Mouse (Mus musculus): ENCODE measurements at regions not wholly inside any gene's neighbourhood (a gene's known extent, or its start where the extent isn't known, plus 50 kb on each side); places are given as distances from the start of the nearest gene placed in this dataset.

GRCm38 (mm10) chr9:101469756-101470155 lies 218.2 kb upstream of the Ppp2r3a start:
- Histone ChIP-seq H3K4me3 (ENCODE audit: control insufficient read depth in 1 of 2, insufficient read depth in 1 of 2, low read depth in 2 of 2, low read length in 2 of 2) (no peak overlapping the region), H3K4me1 (ENCODE audit: control insufficient read depth in 1 of 2, insufficient read depth in 2 of 2, low read length in 2 of 2) (no peaks in the 10 kb centered on the region), H3K79me2 (ENCODE audit: control insufficient read depth, insufficient read depth, low read length, poor library complexity) (no peaks in the 10 kb centered on the region), H3K36me3 (ENCODE audit: control insufficient read depth in 1 of 2, insufficient read depth in 2 of 2, low read length in 2 of 2) (no peaks in the 10 kb centered on the region), H3K27me3 (ENCODE audit: control insufficient read depth in 1 of 2, insufficient read depth in 2 of 2, low read length in 2 of 2) (no peaks in the 10 kb centered on the region), H3K9me3 (replicated peaks; ENCODE audit: insufficient read depth, low read length) (no peaks in the 10 kb centered on the region), H3K9ac (ENCODE audit: control insufficient read depth, low read depth, low read length, poor library complexity, severe bottlenecking) (no peak overlapping the region), H3K27ac (ENCODE audit: control insufficient read depth, low read depth, low read length) (no peak overlapping the region)
- DNase-seq (ENCODE audit: low read depth, low spot score): peak; percentile 1
- TF ChIP-seq BHLHE40 (IDR thresholded peaks at IDR 0.05; ENCODE audit: borderline replicate concordance, low read depth, low read length): no peak
- no peak for TF ChIP-seq ZKSCAN1 (IDR thresholded peaks at IDR 0.05; ENCODE audit: low read depth, low read length)
- no peak for TF ChIP-seq ETS1 (IDR thresholded peaks at IDR 0.05; ENCODE audit: low read depth, low read length)

- TF ChIP-seq EP300 (IDR thresholded peaks at IDR 0.05; ENCODE audit: low read depth in 1 of 2, low read length in 2 of 2): no peak
- TF ChIP-seq MEF2A (IDR thresholded peaks at IDR 0.05; ENCODE audit: extremely low read depth, insufficient replicate concordance, low read depth, low read length, poor library complexity, severe bottlenecking): no peak
- TF ChIP-seq SIN3A (IDR thresholded peaks at IDR 0.05; ENCODE audit: low read length): no peak
- no peak for TF ChIP-seq MYB (IDR thresholded peaks at IDR 0.05; ENCODE audit: low read depth, low read length)
- TF ChIP-seq CTCF (IDR thresholded peaks at IDR 0.05 in 2 of 3, conservative IDR thresholded peaks at IDR 0.05 in 1 of 3; ENCODE audit: control insufficient read depth in 1 of 3, insufficient read depth in 1 of 3, low read depth in 2 of 3, low read length in 3 of 3, poor library complexity in 1 of 3, severe bottlenecking in 1 of 3): no peak
- no peak for TF ChIP-seq CHD1 (IDR thresholded peaks at IDR 0.05; ENCODE audit: low read depth, low read length)
- TF ChIP-seq CHD2 (IDR thresholded peaks at IDR 0.05; ENCODE audit: low read length): no peak
- TF ChIP-seq TCF12 (IDR thresholded peaks at IDR 0.05; ENCODE audit: low read depth, low read length): no peak
- TF ChIP-seq ZC3H11A (IDR thresholded peaks at IDR 0.05; ENCODE audit: low read depth, low read length): no peak
- no peak for TF ChIP-seq NELFE (IDR thresholded peaks at IDR 0.05; ENCODE audit: low read depth, low read length)
- TF ChIP-seq RCOR1 (IDR thresholded peaks at IDR 0.05; ENCODE audit: low read depth, low read length): no peak
- no peak for TF ChIP-seq ZNF384 (IDR thresholded peaks at IDR 0.05; ENCODE audit: low read depth, low read length)
- TF ChIP-seq SMC3 (IDR thresholded peaks at IDR 0.05; ENCODE audit: low read depth, low read length): no peak
- TF ChIP-seq MXI1 (IDR thresholded peaks at IDR 0.05; ENCODE audit: low read depth, low read length): no peak
- no peak for TF ChIP-seq GABPA (IDR thresholded peaks at IDR 0.05; ENCODE audit: low read depth, low read length)
- no peaks in the 10 kb centered on the region for H3K9me3 ChIP-seq (replicated peaks; ENCODE audit: insufficient read depth, low read length)
Measured at GRCm38 (mm10) chr9:101464727-101465427, 213.3 kb upstream of the Ppp2r3a start.

More at GRCm38 (mm10) chr9:101464727-101465427, 213.3 kb upstream of the Ppp2r3a start:
- Histone ChIP-seq H3K27ac (ENCODE audit: control insufficient read depth, low read depth, low read length) (no peak overlapping the region), H3K4me1 (ENCODE audit: control insufficient read depth in 1 of 2, insufficient read depth in 2 of 2, low read length in 2 of 2) (no peaks in the 10 kb centered on the region), H3K4me3 (ENCODE audit: control insufficient read depth in 1 of 2, insufficient read depth in 1 of 2, low read depth in 2 of 2, low read length in 2 of 2) (no peak overlapping the region), H3K79me2 (ENCODE audit: control insufficient read depth, insufficient read depth, low read length, poor library complexity) (no peaks in the 10 kb centered on the region), H3K36me3 (ENCODE audit: control insufficient read depth in 1 of 2, insufficient read depth in 2 of 2, low read length in 2 of 2) (no peaks in the 10 kb centered on the region), H3K27me3 (ENCODE audit: control insufficient read depth in 1 of 2, insufficient read depth in 2 of 2, low read length in 2 of 2) (no peaks in the 10 kb centered on the region), H3K9ac (ENCODE audit: control insufficient read depth, low read depth, low read length, poor library complexity, severe bottlenecking) (no peak overlapping the region)
- no peak for DNase-seq (ENCODE audit: low read depth, low spot score)

All from MEL (cell line).